Mouse (Mus musculus): ENCODE measurements around the gene Rufy2. TPM values are rescaled to one million over a fixed set of nuclear protein-coding genes. Genes with fewer than 3 reads are reported as not detected.
"Not testable (repeated sequence)": the region's sequence is repeated elsewhere in the genome, so short reads cannot be mapped to it uniquely, and the experiment has no call there.

Rufy2 gene
- polyA plus RNA-seq, 1 experiment from 2014 or later: 60.3 TPM

GRCm38 (mm10) chr10:63052011-63052410 is 72.0 kb downstream of the Rufy2 start:
- H3K27me3 ChIP-seq (ENCODE audit: control insufficient read depth, insufficient read depth, low read length): no peaks in the 10 kb centered on the region
- no peak overlapping the region for H3K4me3 ChIP-seq (replicated peaks; ENCODE audit: low read depth, low read length)
- no peaks in the 10 kb centered on the region for H3K4me1 ChIP-seq (ENCODE audit: control insufficient read depth, insufficient read depth, low read length)
- ATAC-seq (ENCODE audit: low FRiP score, low TSS enrichment) (no peak), DNase-seq (no peak)
- H3K36me3 ChIP-seq (ENCODE audit: control insufficient read depth, insufficient read depth, low read length): no peaks in the 10 kb centered on the region
- H3K27ac ChIP-seq (replicated peaks; ENCODE audit: low read depth, low read length): no peak overlapping the region
- H3K9ac ChIP-seq (replicated peaks; ENCODE audit: low read length): no peak overlapping the region
- H3K9me3 ChIP-seq (ENCODE audit: control insufficient read depth, low read length): no peaks in the 10 kb centered on the region
- H3K4me2 ChIP-seq (ENCODE audit: low read length): no peak overlapping the region
- 85% methylated on average over 6 of the region's 6 CpGs for WGBS

- no peaks in the 10 kb centered on the region for H3K4me1 ChIP-seq (ENCODE audit: control insufficient read depth, insufficient read depth, low read length)
- ATAC-seq (ENCODE audit: low FRiP score, low TSS enrichment): no peak
- no peaks in the 10 kb centered on the region for H3K27me3 ChIP-seq (ENCODE audit: control insufficient read depth, insufficient read depth, low read length)
- no peak overlapping the region for H3K27ac ChIP-seq (replicated peaks; ENCODE audit: low read depth, low read length)
- 57% methylated on average over 6 of the region's 6 CpGs for WGBS
- no peaks in the 10 kb centered on the region for H3K9me3 ChIP-seq (ENCODE audit: control insufficient read depth, low read length)
- H3K4me2 ChIP-seq (ENCODE audit: low read length): no peak overlapping the region
- no peaks in the 10 kb centered on the region for H3K36me3 ChIP-seq (ENCODE audit: control insufficient read depth, insufficient read depth, low read length)
- DNase-seq: no peak
- no peak overlapping the region for H3K4me3 ChIP-seq (replicated peaks; ENCODE audit: low read depth, low read length)
- H3K9ac ChIP-seq (replicated peaks; ENCODE audit: low read length): no peak overlapping the region
These were observed 73.0 kb downstream of the Rufy2 start for GRCm38 (mm10) chr10:63053007-63053406.

- not testable (repeated sequence) for H3K9ac ChIP-seq (replicated peaks; ENCODE audit: low read length); H3K27me3 ChIP-seq (ENCODE audit: control insufficient read depth, insufficient read depth, low read length); H3K4me3 ChIP-seq (replicated peaks; ENCODE audit: low read depth, low read length); DNase-seq; H3K27ac ChIP-seq (replicated peaks; ENCODE audit: low read depth, low read length); H3K36me3 ChIP-seq (ENCODE audit: control insufficient read depth, insufficient read depth, low read length); H3K9me3 ChIP-seq (ENCODE audit: control insufficient read depth, low read length); H3K4me1 ChIP-seq (ENCODE audit: control insufficient read depth, insufficient read depth, low read length); H3K4me2 ChIP-seq (ENCODE audit: low read length); ATAC-seq (ENCODE audit: low FRiP score, low TSS enrichment)
- WGBS: 92% methylated on average over 6 of the region's 6 CpGs
These were observed 74.0 kb downstream of the Rufy2 start for GRCm38 (mm10) chr10:63054071-63054470.

- Histone ChIP-seq H3K9me3 (ENCODE audit: control insufficient read depth, low read length) (no peaks in the 10 kb centered on the region), H3K9ac (replicated peaks; ENCODE audit: low read length) (no peak overlapping the region), H3K27ac (replicated peaks; ENCODE audit: low read depth, low read length) (no peak overlapping the region), H3K4me2 (ENCODE audit: low read length) (no peak overlapping the region), H3K36me3 (ENCODE audit: control insufficient read depth, insufficient read depth, low read length) (no peaks in the 10 kb centered on the region), H3K4me3 (replicated peaks; ENCODE audit: low read depth, low read length) (no peak overlapping the region), H3K4me1 (ENCODE audit: control insufficient read depth, insufficient read depth, low read length) (no peaks in the 10 kb centered on the region), H3K27me3 (ENCODE audit: control insufficient read depth, insufficient read depth, low read length) (no peaks in the 10 kb centered on the region)
- ATAC-seq (ENCODE audit: low FRiP score, low TSS enrichment): no peak
- 75% methylated on average over 2 of the region's 2 CpGs for WGBS
- no peak for DNase-seq
These were observed 74.6 kb downstream of the Rufy2 start for GRCm38 (mm10) chr10:63054586-63054985.

- no peak overlapping the region for H3K4me2 ChIP-seq (ENCODE audit: low read length)
- H3K4me3 ChIP-seq (replicated peaks; ENCODE audit: low read depth, low read length): no peak overlapping the region
- 41% methylated on average over 24 of the region's 24 CpGs for WGBS
- no peaks in the 10 kb centered on the region for H3K9me3 ChIP-seq (ENCODE audit: control insufficient read depth, low read length)
- no peak overlapping the region for H3K9ac ChIP-seq (replicated peaks; ENCODE audit: low read length)
- H3K27ac ChIP-seq (replicated peaks; ENCODE audit: low read depth, low read length): no peak overlapping the region
- H3K27me3 ChIP-seq (ENCODE audit: control insufficient read depth, insufficient read depth, low read length): no peaks in the 10 kb centered on the region
- H3K4me1 ChIP-seq (ENCODE audit: control insufficient read depth, insufficient read depth, low read length): no peaks in the 10 kb centered on the region
- DNase-seq: no peak
- H3K36me3 ChIP-seq (ENCODE audit: control insufficient read depth, insufficient read depth, low read length): no peaks in the 10 kb centered on the region
- ATAC-seq (ENCODE audit: low FRiP score, low TSS enrichment): no peak
These were observed 77.1 kb downstream of the Rufy2 start for GRCm38 (mm10) chr10:63056966-63057750.

GRCm38 (mm10) chr10:63059862-63060261 is 79.8 kb downstream of the Rufy2 start, which contains the start of gene Pbld1:
Gene Pbld1, plus strand, starts transcription at chr10:63060162.
- Histone ChIP-seq H3K4me3 (replicated peaks; ENCODE audit: low read depth, low read length) (no peak within 1 kb of the TSS), H3K4me1 (ENCODE audit: control insufficient read depth, insufficient read depth, low read length) (no peaks in the 10 kb centered on the region), H3K36me3 (ENCODE audit: control insufficient read depth, insufficient read depth, low read length) (no peaks in the 10 kb centered on the region), H3K9ac (replicated peaks; ENCODE audit: low read length) (no peak within 1 kb of the TSS), H3K4me2 (ENCODE audit: low read length) (no peak within 1 kb of the TSS), H3K27me3 (ENCODE audit: control insufficient read depth, insufficient read depth, low read length) (no peaks in the 10 kb centered on the region), H3K9me3 (ENCODE audit: control insufficient read depth, low read length) (no peaks in the 10 kb centered on the region), H3K27ac (replicated peaks; ENCODE audit: low read depth, low read length) (no peak within 1 kb of the TSS)
- no peak for ATAC-seq (ENCODE audit: low FRiP score, low TSS enrichment)
- no peak for DNase-seq
- WGBS: 84% methylated on average over 2 of the region's 2 CpGs

- H3K9me3 ChIP-seq (ENCODE audit: control insufficient read depth, low read length): no peaks in the 10 kb centered on the region
- H3K27ac ChIP-seq (replicated peaks; ENCODE audit: low read depth, low read length): no peak overlapping the region
- no peak overlapping the region for H3K4me3 ChIP-seq (replicated peaks; ENCODE audit: low read depth, low read length)
- H3K27me3 ChIP-seq (ENCODE audit: control insufficient read depth, insufficient read depth, low read length): no peaks in the 10 kb centered on the region
- no peaks in the 10 kb centered on the region for H3K4me1 ChIP-seq (ENCODE audit: control insufficient read depth, insufficient read depth, low read length)
- WGBS: 76% methylated on average over 11 of the region's 11 CpGs
- H3K4me2 ChIP-seq (ENCODE audit: low read length): no peak overlapping the region
- H3K9ac ChIP-seq (replicated peaks; ENCODE audit: low read length): no peak overlapping the region
- no peaks in the 10 kb centered on the region for H3K36me3 ChIP-seq (ENCODE audit: control insufficient read depth, insufficient read depth, low read length)
- DNase-seq (no peak), ATAC-seq (ENCODE audit: low FRiP score, low TSS enrichment) (no peak)
These were observed 80.4 kb downstream of the Rufy2 start for GRCm38 (mm10) chr10:63060406-63060805.

- H3K36me3 ChIP-seq (ENCODE audit: control insufficient read depth, insufficient read depth, low read length): no peaks in the 10 kb centered on the region
- H3K9ac ChIP-seq (replicated peaks; ENCODE audit: low read length): no peak overlapping the region
- H3K27ac ChIP-seq (replicated peaks; ENCODE audit: low read depth, low read length): no peak overlapping the region
- DNase-seq (no peak), ATAC-seq (ENCODE audit: low FRiP score, low TSS enrichment) (no peak)
- no peaks in the 10 kb centered on the region for H3K4me1 ChIP-seq (ENCODE audit: control insufficient read depth, insufficient read depth, low read length)
- no peak overlapping the region for H3K4me3 ChIP-seq (replicated peaks; ENCODE audit: low read depth, low read length)
- no peaks in the 10 kb centered on the region for H3K9me3 ChIP-seq (ENCODE audit: control insufficient read depth, low read length)
- no peaks in the 10 kb centered on the region for H3K27me3 ChIP-seq (ENCODE audit: control insufficient read depth, insufficient read depth, low read length)
- 72% methylated on average over 12 of the region's 12 CpGs for WGBS
- no peak overlapping the region for H3K4me2 ChIP-seq (ENCODE audit: low read length)
These were observed 81.2 kb downstream of the Rufy2 start for GRCm38 (mm10) chr10:63061266-63061665.

GRCm38 (mm10) chr10:63062696-63063095 is 82.7 kb downstream of the Rufy2 start:
- Histone ChIP-seq H3K4me3 (replicated peaks; ENCODE audit: low read depth, low read length) (no peak overlapping the region), H3K27ac (replicated peaks; ENCODE audit: low read depth, low read length) (no peak overlapping the region), H3K9me3 (ENCODE audit: control insufficient read depth, low read length) (no peaks in the 10 kb centered on the region), H3K4me2 (ENCODE audit: low read length) (no peak overlapping the region), H3K4me1 (ENCODE audit: control insufficient read depth, insufficient read depth, low read length) (no peaks in the 10 kb centered on the region), H3K9ac (replicated peaks; ENCODE audit: low read length) (no peak overlapping the region), H3K36me3 (ENCODE audit: control insufficient read depth, insufficient read depth, low read length) (no peaks in the 10 kb centered on the region), H3K27me3 (ENCODE audit: control insufficient read depth, insufficient read depth, low read length) (no peaks in the 10 kb centered on the region)
- WGBS: 91% methylated on average over 5 of the region's 5 CpGs
- no peak for DNase-seq
- ATAC-seq (ENCODE audit: low FRiP score, low TSS enrichment): no peak
